Mouse (Mus musculus) forebrain, embryonic 14.5 days (tissue): ENCODE data around the gene Chst8. TPM values are rescaled to one million over a fixed set of nuclear protein-coding genes. Genes with fewer than 3 reads are reported as not detected.

ENCODE experiments used
- ATAC-seq: fragments of 200-750 bp; cut with Nextera tagmentation; 2 replicates; pipeline ENCODE4 v1.8.0; 2017; ENCODE audit warnings: mild to moderate bottlenecking, moderate library complexity
- DNase-seq: peaks from one replicate; pipeline ENCODE4 v3.0.0-alpha.2; 2015; ENCODE audit warnings: low spot score
- H3K27ac ChIP-seq: fragments of 300-500 bp; sonication (generic); 2 replicates; pipeline ENCODE4 v1.5.1; 2014; ENCODE audit warnings: low read depth, mild to moderate bottlenecking, control low read depth, low read length, moderate library complexity
- H3K27me3 ChIP-seq: fragments of 300-500 bp; sonication (generic); replicated peaks from 2 replicates; pipeline ENCODE4 v1.6.1; 2014; ENCODE audit warnings: low read length, control low read depth, mixed read lengths; ENCODE audit not compliant: control insufficient read depth, insufficient read depth
- H3K36me3 ChIP-seq: fragments of 300-500 bp; sonication (generic); 2 replicates; pipeline ENCODE4 v1.6.1; 2014; ENCODE audit warnings: low read length, control low read depth; ENCODE audit not compliant: control insufficient read depth, insufficient read depth
- H3K4me1 ChIP-seq: fragments of 300-500 bp; sonication (generic); 2 replicates; pipeline ENCODE4 v1.6.1; 2014; ENCODE audit warnings: antibody characterized with exemption, low read length, control low read depth; ENCODE audit not compliant: control insufficient read depth, insufficient read depth
- H3K4me2 ChIP-seq: fragments of 300-500 bp; sonication (generic); 2 replicates; pipeline ENCODE4 v1.6.1; 2014; ENCODE audit warnings: mild to moderate bottlenecking, control low read depth, low read length
- H3K4me3 ChIP-seq: fragments of 300-500 bp; sonication (generic); 2 replicates; pipeline ENCODE4 v1.5.1; 2014; ENCODE audit warnings: low read depth, low read length, control low read depth
- H3K9ac ChIP-seq: fragments of 300-500 bp; sonication (generic); 2 replicates; pipeline ENCODE4 v1.6.1; 2014; ENCODE audit warnings: mild to moderate bottlenecking, low read length, control low read depth, moderate library complexity
- H3K9me3 ChIP-seq: fragments of 300-500 bp; sonication (generic); replicated peaks from 2 replicates; pipeline ENCODE4 v1.6.1; 2016; ENCODE audit warnings: low read length, control low read depth, mixed read lengths; ENCODE audit not compliant: control insufficient read depth
- WGBS: fragments of 180-500 bp; shearing (Covaris S2); extraction: QIAGEN DNeasy Blood & Tissue Kit; methylation state at CpG from one replicate; pipeline ENCODE4 v1.1.7; 2014; 5-methylcytosine and 5-hydroxymethylcytosine counted together
- polyA plus RNA-seq: library from polyadenylated mRNA; unstranded; fragments of >200 nt; fragmentation: Nextera tagmentation; extraction: Ambion mirVana; gene quantifications from 2 replicates; pipeline ENCODE4 v1.2.1, GENCODE M21; 2014

The Chst8 gene
- polyA plus RNA-seq, 1 experiment from 2014 or later: 9.2 TPM

DNA sequence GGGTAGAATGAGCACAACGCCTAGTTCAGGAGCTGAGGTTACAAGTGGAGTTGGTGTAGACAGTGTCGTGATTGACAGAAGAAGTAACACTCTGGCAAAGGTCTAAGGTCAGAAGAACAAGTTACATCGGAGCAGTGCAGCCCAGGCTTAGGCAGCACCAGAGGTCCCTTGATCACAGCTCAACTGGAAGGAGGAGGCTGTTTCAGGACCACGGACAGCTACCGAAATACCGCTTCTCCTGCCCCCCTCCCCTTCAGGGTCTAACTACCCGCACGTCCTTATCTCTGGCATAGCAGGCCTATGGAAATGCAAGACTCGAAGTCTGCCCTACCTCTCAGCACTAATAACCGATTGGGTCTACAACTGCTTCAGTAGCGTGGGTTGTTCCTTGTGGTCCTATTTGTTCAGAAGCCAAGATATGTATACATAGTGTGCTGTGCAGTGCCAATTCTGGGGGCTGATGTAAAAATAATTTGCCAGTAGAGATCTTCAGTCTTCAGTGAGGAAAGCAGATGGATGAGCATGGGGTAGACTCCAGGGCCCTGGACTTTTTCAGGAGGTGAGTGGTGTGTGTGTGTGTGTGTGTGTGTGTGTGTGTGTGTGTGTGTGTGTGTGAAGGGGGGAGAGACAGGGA is 109.7 kb downstream of the Chst8 start:
- WGBS: 21% methylated on average over 11 of the region's 11 CpGs
- ATAC-seq (no peak), DNase-seq (no peak)

DNA sequence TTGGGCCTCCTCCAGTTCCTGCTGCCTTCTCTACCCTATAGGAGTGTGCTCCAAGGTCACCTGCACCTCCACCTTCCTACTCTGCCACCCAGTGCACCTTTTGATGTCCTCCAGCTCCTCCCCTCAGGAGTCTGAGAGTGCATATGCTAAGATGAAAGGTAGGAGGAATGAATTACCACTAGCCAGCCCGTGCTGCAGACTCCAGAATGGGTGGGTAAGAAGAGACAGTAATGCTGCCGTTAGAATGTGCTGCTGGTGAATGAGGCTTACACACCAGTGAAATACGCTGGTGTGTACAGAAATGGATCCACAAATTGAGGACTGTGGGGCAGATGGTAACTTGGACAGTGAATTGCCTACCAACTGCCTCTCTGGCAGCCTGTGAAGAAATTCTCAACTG is 112.6 kb downstream of the Chst8 start:
- H3K9ac ChIP-seq: no peak overlapping the region
- no peak for ATAC-seq
- H3K4me1 ChIP-seq: no peaks in the 10 kb centered on the region; the same call in 1 of the 2 replicates
- H3K36me3 ChIP-seq: no peaks in the 10 kb centered on the region
- H3K9me3 ChIP-seq: no peaks in the 10 kb centered on the region
- 74% methylated on average over 3 of the region's 3 CpGs for WGBS
- H3K27me3 ChIP-seq: no peaks in the 10 kb centered on the region
- no peak overlapping the region for H3K4me3 ChIP-seq
- H3K27ac ChIP-seq: no peak overlapping the region
- H3K4me2 ChIP-seq: no peak overlapping the region
- no peak for DNase-seq

More for the DNA sequence above, 109.7 kb downstream of the Chst8 start:
- Histone ChIP-seq H3K9me3 (no peaks in the 10 kb centered on the region), H3K9ac (no peak overlapping the region), H3K27ac (no peak overlapping the region), H3K4me2 (no peak overlapping the region), H3K27me3 (no peaks in the 10 kb centered on the region), H3K4me1 (no peaks in the 10 kb centered on the region), H3K36me3 (no peaks in the 10 kb centered on the region), H3K4me3 (no peak overlapping the region)

DNA sequence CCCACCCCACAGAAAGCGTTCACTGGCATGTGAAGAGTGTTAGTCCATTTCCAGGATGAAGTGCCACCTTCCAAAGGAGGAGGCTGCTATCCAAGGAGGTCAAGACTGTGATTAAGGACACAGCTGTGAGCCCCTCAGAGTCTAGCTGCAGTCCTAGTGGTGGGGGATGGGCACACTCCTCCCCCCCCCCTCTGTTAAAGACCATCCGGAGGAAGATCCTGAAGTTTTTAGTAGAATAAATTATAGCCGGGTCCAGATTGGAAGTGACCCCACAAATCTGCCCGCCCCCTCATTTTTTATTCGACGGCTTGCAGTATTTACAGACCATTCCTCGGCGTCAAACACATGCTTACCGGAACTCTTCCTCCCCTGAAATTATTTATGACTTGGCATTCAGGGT is 114.3 kb downstream of the Chst8 start:
- H3K9me3 ChIP-seq: no peaks in the 10 kb centered on the region
- ATAC-seq: no peak
- no peak for DNase-seq
- no peaks in the 10 kb centered on the region; the same call in 1 of the 2 replicates for H3K4me1 ChIP-seq
- H3K4me3 ChIP-seq: no peak overlapping the region
- H3K27me3 ChIP-seq: no peaks in the 10 kb centered on the region
- 94% methylated on average over 9 of the region's 9 CpGs for WGBS
- H3K4me2 ChIP-seq: no peak overlapping the region
- no peak overlapping the region for H3K27ac ChIP-seq
- no peak overlapping the region for H3K9ac ChIP-seq
- H3K36me3 ChIP-seq: no peaks in the 10 kb centered on the region

DNA sequence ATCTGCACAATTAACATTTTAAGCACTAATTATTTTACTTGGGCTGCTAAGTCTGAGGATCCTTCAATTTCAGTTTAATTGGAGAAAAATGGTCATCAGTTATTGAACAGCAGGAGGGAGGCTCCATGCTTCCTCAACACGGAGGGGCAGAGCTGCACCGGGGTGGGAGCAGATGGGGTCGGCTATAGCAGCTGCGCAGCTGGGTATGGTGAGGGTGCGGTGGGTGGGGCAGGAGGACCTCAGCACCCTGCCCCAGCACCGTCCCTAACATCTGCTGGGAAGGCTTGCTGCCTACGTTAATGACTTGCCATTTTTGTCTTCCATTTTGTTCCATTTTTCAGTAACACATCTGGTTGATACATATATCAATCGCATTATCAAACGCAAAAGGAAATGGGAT is 116.4 kb downstream of the Chst8 start:
- Histone ChIP-seq H3K4me2 (no peak overlapping the region), H3K9ac (no peak overlapping the region), H3K9me3 (no peaks in the 10 kb centered on the region), H3K4me3 (no peak overlapping the region), H3K36me3 (no peaks in the 10 kb centered on the region), H3K27ac (no peak overlapping the region), H3K4me1 (no peaks in the 10 kb centered on the region; the same call in 1 of the 2 replicates), H3K27me3 (no peaks in the 10 kb centered on the region)
- 68% methylated on average over 9 of the region's 9 CpGs for WGBS
- ATAC-seq: no peak
- DNase-seq: no peak

DNA sequence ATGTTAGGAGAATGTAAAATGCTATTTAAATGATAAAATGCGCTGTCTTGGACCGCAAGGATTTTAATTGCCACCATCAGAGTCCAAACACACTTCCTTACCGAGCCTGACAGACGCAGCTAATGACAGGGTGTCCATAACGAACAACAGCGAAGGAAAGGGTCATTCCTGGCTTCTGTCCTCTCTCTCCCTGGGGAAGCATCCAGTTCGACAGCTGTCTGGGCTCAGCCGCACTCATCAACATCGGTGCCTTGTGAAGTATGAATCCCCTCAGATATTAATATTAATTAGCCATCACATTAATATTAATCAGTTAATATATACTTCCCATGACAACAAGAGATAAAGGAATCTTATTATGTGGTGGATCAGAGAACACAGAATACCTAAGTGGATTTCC is 117.6 kb downstream of the Chst8 start:
- peak; percentile 37 for DNase-seq
- H3K9ac ChIP-seq: no peak overlapping the region

DNA sequence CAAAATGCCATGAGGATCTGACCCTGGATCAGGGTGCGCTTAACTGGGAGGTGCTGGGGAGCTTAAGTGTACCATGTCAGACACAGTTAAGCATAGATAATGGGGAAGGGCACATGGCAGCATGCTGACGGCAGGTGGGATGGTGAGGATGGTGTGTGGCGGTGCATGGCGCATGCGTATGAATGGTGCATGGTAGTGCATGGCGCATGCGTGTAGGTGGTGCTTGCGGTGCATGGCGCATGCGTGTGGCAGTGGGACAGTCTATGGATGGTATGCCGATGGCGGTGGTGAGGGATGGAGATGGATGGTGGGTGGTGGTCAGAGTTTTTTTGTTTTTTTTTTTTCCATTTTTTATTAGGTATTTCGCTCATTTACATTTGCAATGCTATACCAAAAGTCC is 118.6 kb downstream of the Chst8 start:
- no peak overlapping the region for H3K27ac ChIP-seq

More for the DNA sequence above, 117.6 kb downstream of the Chst8 start:
- 0 out of 2 replicates have a peak, but pooled peaks have one; percentile 20 for ATAC-seq
- no peaks in the 10 kb centered on the region; the same call in 1 of the 2 replicates for H3K4me1 ChIP-seq
- no peak overlapping the region for H3K4me3 ChIP-seq
- 42% methylated on average over 9 of the region's 9 CpGs for WGBS
- no peak overlapping the region for H3K4me2 ChIP-seq
- H3K9me3 ChIP-seq: no peaks in the 10 kb centered on the region
- no peaks in the 10 kb centered on the region for H3K27me3 ChIP-seq
- H3K36me3 ChIP-seq: no peaks in the 10 kb centered on the region
- H3K27ac ChIP-seq: no peak overlapping the region

DNA sequence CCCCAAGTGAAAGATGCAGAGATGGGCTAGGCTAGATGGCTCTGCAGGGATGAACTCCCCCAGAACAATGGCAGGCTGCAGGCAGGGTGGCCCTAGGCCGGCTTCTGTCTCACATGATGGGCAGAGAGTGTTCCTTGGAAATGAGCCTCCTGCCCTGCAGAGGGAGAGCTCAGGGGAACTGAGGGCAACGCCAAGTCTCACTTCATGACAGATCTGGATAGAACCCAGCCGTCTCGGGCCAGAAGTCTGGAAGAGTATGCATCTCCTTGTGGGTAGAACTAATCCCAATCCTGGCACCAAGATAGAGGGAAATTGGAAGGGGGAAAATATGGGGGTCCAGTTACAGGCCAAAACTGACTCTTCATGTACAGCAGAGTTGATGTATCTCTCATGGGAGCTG is 119.4 kb downstream of the Chst8 start:
- DNase-seq: no peak
- no peak overlapping the region for H3K4me2 ChIP-seq
- 74% methylated on average over 4 of the region's 4 CpGs for WGBS
- H3K27me3 ChIP-seq: no peaks in the 10 kb centered on the region
- no peaks in the 10 kb centered on the region for H3K36me3 ChIP-seq
- H3K4me3 ChIP-seq: no peak overlapping the region
- H3K4me1 ChIP-seq: no peaks in the 10 kb centered on the region; the same call in 1 of the 2 replicates
- H3K9ac ChIP-seq: no peak overlapping the region
- ATAC-seq: no peak
- H3K27ac ChIP-seq: no peak overlapping the region
- no peaks in the 10 kb centered on the region for H3K9me3 ChIP-seq

More for the DNA sequence above, 118.6 kb downstream of the Chst8 start:
- no peaks in the 10 kb centered on the region for H3K9me3 ChIP-seq
- WGBS: 95% methylated on average over 13 of the region's 13 CpGs
- H3K4me2 ChIP-seq: no peak overlapping the region
- no peak overlapping the region for H3K4me3 ChIP-seq
- no peaks in the 10 kb centered on the region for H3K36me3 ChIP-seq
- ATAC-seq: no peak
- H3K9ac ChIP-seq: no peak overlapping the region
- no peak for DNase-seq
- H3K27me3 ChIP-seq: no peaks in the 10 kb centered on the region
- H3K4me1 ChIP-seq: no peaks in the 10 kb centered on the region; the same call in 1 of the 2 replicates

DNA sequence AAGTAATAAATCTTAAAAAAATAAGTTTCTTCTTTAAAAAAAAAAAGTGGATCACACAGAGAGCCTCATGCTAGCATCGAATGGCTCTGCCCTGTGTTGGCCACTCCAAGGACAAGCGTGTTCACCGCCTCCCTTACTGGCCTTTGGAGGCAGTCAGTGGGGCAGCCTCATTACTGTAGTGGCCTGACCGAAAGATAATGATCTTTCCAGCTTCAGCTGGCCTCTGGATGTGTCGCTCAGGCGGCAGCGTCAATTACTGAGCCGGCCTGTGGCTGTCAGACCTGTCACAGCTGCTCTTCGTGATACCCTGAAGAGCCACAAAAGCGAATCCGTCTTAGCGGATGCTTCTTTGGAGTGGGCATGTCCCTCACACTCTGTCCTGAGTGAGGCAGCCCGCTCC is 122.4 kb downstream of the Chst8 start:
- no peaks in the 10 kb centered on the region for H3K36me3 ChIP-seq
- H3K4me1 ChIP-seq: peaks cover 4% of the 10 kb centered on the region
- no peak overlapping the region for H3K9ac ChIP-seq
- H3K4me3 ChIP-seq: no peak overlapping the region
- no peak overlapping the region for H3K27ac ChIP-seq
- no peak for ATAC-seq
- no peaks in the 10 kb centered on the region for H3K27me3 ChIP-seq
- H3K4me2 ChIP-seq: no peak overlapping the region
- no peak for DNase-seq
- no peaks in the 10 kb centered on the region for H3K9me3 ChIP-seq
- 63% methylated on average over 13 of the region's 13 CpGs for WGBS

DNA sequence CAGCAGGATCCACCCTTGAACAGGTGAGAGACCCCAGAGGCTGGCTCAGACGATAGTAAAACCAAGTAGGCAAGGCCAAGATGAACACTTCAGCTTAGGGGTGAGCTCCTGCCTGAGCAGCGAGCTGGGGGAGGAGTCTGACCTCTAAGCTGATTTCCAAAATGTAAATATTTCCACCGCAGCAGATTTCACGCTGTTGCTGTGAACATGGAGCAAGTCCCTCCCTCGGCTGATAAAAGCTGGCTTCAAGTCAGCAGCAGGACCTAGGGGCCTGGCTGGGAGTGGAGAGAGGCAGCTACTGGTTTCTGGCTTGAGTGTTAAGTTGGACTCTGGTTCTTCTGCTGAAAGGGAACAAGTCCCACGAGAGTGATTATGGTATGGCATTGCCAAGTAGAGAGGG is 123.5 kb downstream of the Chst8 start:
- H3K27ac ChIP-seq: no peak overlapping the region
- ATAC-seq: no peak
- H3K27me3 ChIP-seq: no peaks in the 10 kb centered on the region
- H3K4me2 ChIP-seq: no peak overlapping the region
- H3K4me3 ChIP-seq: no peak overlapping the region
- no peaks in the 10 kb centered on the region for H3K36me3 ChIP-seq
- H3K4me1 ChIP-seq: peaks cover 4% of the 10 kb centered on the region
- WGBS: 51% methylated on average over 6 of the region's 6 CpGs
- no peak overlapping the region for H3K9ac ChIP-seq
- DNase-seq: no peak
- H3K9me3 ChIP-seq: no peaks in the 10 kb centered on the region
